Mouse (Mus musculus): ENCODE data around the gene Mybphl.

Mybphl gene

GRCm38 (mm10) chr3:108372691-108373090, 8.0 kb downstream of the Mybphl start:
- DNase-seq = peak in 1 of 2 experiments; percentile 45

DNA sequence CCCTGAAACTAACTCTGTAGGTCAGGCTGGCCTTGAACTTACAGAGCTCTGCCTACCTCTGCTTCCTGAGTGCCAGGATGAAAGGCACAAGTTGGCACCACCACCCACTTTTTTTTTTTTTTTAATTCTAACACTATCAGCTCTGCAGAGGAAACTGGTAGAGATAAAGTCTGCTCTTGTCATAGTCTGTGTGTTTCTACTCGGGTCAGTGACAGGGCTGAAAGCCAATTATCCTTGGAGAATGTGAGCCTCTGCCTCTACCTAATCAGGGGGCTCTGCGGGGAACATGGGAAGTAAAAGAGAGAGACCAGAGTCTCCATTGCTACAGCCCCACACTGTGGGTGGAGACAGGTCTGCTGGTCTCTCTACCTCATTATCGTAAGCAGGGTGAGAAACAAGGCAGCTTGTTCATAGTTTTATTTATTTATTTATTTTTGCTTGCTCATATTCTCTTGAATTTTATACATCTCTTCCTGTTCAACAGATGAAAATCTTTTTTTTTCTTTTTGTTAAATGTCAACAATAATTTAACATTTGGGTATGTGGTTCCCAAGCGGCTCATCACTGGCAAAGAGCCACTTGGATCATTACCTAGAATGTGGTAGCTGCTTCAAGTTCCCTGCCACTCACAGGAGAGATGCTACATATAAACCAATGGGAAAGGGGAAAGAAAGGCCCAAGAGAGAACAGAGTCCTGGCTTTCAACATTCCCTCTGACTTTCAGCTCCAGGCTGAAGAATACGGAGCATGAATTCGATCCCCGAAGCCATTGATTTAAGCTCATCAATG, 14.4 kb downstream of the Mybphl start:
- no peak for DNase-seq

- no peak for DNase-seq
These were observed 16.0 kb downstream of the Mybphl start for GRCm38 (mm10) chr3:108380695-108381094.

GRCm38 (mm10) chr3:108381945-108382875, 17.5 kb downstream of the Mybphl start:
- no peak for DNase-seq

GRCm38 (mm10) chr3:108383485-108384354, 19.0 kb downstream of the Mybphl start, which contains the start of gene Psrc1:
Gene Psrc1, plus strand, starts transcription at chr3:108383839.
- peak; percentile 90 to 92 for DNase-seq

DNA sequence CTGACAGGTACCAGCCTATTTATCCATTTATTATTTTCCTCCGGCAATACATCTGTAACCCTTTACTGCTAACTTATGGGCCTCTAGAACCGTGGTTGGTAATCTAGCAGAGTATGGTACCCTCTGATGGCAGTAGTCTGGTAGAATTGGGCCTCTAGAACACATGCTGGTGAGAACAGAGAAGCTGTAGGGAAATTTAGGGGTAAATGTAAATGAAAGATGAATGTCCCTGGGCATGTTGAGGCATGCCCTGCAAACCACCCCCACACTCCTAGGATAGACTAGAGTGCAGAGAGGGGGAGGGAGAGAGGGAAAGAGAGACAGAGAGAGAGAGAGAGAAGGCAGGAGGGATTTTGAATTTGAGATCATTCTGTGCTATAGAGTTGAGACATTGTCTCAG, 19.7 kb downstream of the Mybphl start:
- no peak for DNase-seq

DNA sequence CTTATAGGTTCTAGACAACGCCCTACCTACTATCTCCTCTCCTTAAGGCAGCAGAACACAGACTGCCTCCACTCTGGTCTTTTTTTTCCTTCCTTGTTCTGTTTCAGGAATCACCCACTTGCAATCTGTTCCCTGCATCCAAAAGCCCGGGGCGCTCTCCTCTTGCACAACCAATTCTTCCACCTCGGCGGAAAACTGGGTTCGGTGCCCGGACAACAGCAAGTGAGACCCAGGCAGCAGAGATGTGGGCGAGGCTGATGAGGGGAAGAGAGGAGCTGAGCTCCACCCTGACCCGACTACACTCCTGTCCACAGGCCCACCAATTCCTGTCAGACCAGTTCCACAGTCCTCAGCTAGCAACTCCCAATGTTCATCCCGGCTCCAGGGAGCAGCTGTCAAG, 21.5 kb downstream of the Mybphl start:
- DNase-seq = no peak

DNA sequence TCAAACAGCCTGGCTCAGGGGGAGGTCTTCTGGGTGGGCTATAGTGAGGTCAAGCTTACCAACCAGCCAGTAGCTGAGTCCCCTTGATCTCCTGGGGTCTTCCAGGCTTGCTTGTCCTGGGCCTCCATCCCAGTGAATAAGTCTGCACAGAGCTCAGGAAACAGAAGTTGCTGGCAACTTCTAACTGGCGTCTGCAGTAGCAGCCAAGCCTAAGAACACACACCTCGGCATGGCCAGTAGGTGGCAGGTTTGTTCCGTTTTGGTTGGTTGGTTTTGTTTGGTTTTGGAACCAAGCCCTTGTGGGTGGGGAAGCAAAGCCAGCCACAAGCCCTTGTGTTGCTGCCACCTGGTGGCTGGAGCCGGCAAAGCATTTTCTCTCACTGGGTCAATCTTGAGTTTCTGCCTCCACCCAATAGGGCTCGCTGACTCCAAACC, 24.4 kb downstream of the Mybphl start:
- DNase-seq = peak; percentile 92 to 96

DNA sequence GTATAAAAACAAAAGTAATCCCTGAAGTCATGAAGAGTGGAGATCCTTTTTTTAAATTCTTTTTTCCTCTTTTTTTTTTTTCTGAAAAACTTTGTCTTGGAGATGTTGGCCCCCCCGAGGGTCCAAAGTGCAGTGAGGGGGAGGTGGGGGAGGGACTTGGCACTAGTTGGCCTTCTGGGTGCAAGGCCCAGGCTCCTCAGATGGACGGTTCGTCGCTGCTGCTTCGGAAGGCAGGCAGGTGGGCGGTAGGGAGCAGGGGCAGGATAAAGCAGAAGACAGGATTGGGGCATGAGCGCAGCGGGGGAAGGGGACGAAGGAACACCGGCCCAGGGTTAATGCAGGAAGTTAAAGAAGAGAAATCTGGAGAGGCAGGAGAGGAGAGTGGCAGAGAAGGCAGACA, 27.6 kb downstream of the Mybphl start:
- DNase-seq = no peak

DNA sequence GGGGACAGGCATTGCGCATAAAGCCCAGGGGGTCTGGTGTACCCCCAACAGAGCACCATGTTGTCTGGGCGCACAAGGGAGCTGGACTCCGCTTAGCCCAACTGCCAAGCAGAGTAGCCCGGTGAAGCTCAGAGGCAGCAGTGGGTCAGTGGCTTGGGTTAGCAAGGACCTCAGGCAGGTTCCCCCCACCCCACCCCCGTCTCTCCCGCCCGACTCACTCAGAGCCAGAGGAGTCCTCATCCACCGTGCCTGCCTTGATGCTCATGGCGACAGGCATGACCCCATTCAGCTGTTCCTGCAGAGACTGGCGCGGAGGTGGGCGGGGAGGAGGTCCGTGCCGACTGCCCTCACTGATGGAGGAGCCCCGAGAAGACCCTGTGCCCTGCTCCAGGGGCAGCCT, 28.1 kb downstream of the Mybphl start:
- no peak for DNase-seq

- no peak for DNase-seq
These were observed 33.6 kb downstream of the Mybphl start for GRCm38 (mm10) chr3:108398281-108398680.

GRCm38 (mm10) chr3:108400442-108400841, 35.7 kb downstream of the Mybphl start:
- no peak for DNase-seq

DNA sequence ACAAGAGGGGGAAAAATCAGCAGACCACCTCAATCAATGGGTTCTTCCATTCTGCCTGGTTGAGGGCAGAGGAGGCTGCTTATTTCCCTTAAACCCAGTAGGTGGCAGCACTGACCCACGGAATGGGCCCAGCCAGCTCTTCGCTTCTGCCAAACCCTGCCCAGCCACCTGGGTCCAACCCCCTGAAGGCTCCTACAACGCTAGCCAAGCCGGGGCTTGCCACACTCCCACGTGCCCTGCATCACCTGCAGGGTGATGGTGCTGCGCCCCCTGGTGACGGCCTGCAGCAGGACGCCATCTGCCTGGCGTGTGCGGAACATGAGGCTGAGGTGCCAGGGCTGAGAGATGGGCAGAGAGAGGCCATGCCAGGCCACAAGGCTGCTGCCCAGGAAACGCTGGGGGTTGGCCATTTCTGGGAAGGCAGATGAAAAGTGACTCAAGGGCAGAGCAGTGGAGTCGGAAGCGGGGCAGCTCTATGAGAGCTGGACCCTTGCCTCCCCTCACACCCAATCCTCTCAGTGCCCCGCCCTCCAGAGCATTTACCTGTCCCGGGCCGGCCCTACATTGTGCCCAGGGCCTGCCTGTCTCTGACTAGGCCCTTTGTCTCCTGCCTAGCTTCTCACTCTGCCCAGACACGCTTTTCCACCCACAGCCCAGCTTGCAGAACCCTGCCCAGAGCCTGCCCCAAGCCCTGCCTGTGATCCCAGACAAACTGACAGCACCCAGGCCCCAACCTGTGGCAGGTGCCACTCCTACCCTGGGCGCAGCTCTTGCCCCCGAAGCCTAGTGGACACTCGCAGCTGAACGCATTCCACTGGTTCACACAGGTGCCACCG, 37.2 kb downstream of the Mybphl start:
- DNase-seq = peak; percentile 91 to 94

- no peak for DNase-seq
These were observed 37.8 kb downstream of the Mybphl start for GRCm38 (mm10) chr3:108402528-108402920.

GRCm38 (mm10) chr3:108405536-108406305, 41.0 kb downstream of the Mybphl start:
- no peak for DNase-seq

GRCm38 (mm10) chr3:108406306-108406885, 41.7 kb downstream of the Mybphl start:
- DNase-seq = no peak

- no peak for DNase-seq
These were observed 43.9 kb downstream of the Mybphl start for GRCm38 (mm10) chr3:108408517-108409008.

DNA sequence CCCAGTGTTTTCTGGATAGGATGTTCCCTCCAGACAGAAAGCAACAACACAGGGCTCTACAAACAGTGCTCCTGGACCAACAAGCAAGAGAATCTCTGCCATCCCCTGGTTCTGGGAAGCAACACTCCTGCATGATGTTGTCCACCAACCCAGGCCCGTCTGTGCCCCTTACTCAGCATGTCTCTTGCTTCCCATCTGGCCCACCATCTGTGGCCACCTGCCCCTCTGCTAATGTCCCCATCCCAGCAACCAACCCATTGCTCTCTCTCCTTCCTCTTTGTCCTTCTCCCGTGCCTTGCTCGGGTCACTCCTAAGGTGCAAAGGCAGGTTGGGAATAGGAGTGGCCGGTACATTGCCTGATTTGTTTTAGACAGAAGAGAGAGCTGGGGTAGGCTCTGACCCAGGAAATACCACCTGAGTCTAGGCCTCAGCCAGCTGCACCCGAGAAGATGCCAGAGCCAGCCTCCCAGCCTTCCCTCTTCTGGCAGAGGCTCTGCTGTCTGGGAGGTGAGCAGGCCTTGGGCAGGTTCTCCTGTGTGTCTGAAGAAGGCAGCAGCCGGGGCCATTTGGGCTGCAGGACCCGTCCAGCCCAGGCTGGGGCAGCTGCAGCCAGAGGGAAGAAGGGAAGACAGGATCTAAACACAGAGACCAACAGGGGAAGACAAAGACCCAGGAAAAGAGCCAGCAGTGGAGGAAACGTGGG, 45.1 kb downstream of the Mybphl start:
- DNase-seq = no peak

GRCm38 (mm10) chr3:108410359-108410714, 45.6 kb downstream of the Mybphl start:
- DNase-seq = no peak
